Comparison of ENCODE assay signal across 8 mouse cellular contexts in genomic region chr7:34319957-34320356, GRCm38 (mm10). TPM values are rescaled to one million over a fixed set of nuclear protein-coding genes. Genes with fewer than 3 reads are reported as not detected.
DNase-seq lines count a peak whose midpoint lies in the region; ATAC-seq lines count a peak whose summit lies in the region.

No protein-coding gene starts in this region.

- no peak for ATAC-seq in monocyte, adult 5-6 weeks (replicated peaks; ENCODE audit: insufficient number of reproducible peaks, low FRiP score, low TSS enrichment, poor library complexity, severe bottlenecking)
- no peak for ATAC-seq in megakaryocyte-erythroid progenitor cell, adult 5-6 weeks (replicated peaks; ENCODE audit: low FRiP score, low TSS enrichment, poor library complexity, severe bottlenecking)

- DNase-seq in layer of hippocampus, adult 18-20 months (ENCODE audit: low spot score in 2 of 2): peak; percentile 28 to 69
- DNase-seq in layer of hippocampus, adult 9-10 months (ENCODE audit: low spot score): no peak
- DNase-seq in adrenal gland, postnatal 25 days: peak; percentile 49
- DNase-seq in embryo, embryonic 11 days: peak; percentile 28
- peak; percentile 55 to 69 for DNase-seq in kidney, postnatal 4 days
- DNase-seq in spleen, adult 18-20 months: no peak

RNA-seq across cellular contexts. Expression of gene 4931406P16Rik, which starts 6.6 kb away (rescaled TPM):
- total RNA-seq in layer of hippocampus, adult 18-20 months (2021): 10 to 100 TPM; 31.9 to 33.6 TPM
- 52.6 and 61.2 TPM in 2 replicates for total RNA-seq in adrenal gland, postnatal 25 days (2021)
- total RNA-seq in monocyte, adult 5-6 weeks (2017): 28.1 to 42.2 TPM (median 28.8 TPM) in 3 replicates
- total RNA-seq in megakaryocyte-erythroid progenitor cell, adult 5-6 weeks (2014; fragmentation: Nextera tagmentation): 18.1 and 31.2 TPM in 2 replicates
- 16.2 and 20.3 TPM in 2 replicates for total RNA-seq in megakaryocyte-erythroid progenitor cell, adult 5-6 weeks (2017)

Comparison
In these comparisons a context has a peak if more than half of its experiments do, and no peak if none do; other contexts are left out.
1. DNase-seq: peak in layer of hippocampus, adult 18-20 months (2 of 2), adrenal gland, postnatal 25 days (single experiment), embryo, embryonic 11 days (single experiment) and kidney, postnatal 4 days (2 of 2); none in layer of hippocampus, adult 9-10 months (single experiment) and spleen, adult 18-20 months (0 of 2).